Mouse (Mus musculus): ENCODE data around the gene Usp30. TPM values are rescaled to one million over a fixed set of nuclear protein-coding genes. Genes with fewer than 3 reads are reported as not detected.

The Usp30 gene
- polyA plus RNA-seq, 2 experiments: 2.0 to 3.9 TPM

DNA sequence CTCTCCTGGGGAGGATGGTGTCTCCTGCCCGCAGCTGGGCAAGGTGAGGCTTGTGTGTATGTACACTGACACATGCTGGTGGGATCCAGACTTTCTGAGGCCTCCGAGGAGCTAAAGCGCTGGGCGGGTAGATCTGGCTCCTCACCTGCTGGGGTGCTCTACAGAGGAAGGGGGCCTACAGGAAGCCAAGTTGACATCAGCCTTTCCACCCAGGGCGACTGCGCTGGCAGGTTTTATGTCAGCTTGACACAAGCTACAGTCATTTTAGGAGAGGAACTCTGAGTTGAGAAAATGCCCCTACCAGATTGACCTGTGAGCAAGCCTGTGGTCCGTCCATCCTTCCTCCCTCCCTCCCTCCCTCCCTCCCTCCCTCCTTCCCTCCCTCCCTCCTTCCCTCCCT, 3.6 kb upstream of the Usp30 start:
- DNase-seq (ENCODE audit: low read depth in 3 of 3, low spot score in 3 of 3): no peak
- 19% methylated on average over 7 of the region's 7 CpGs for WGBS (ENCODE audit: insufficient replicate concordance)
- Histone ChIP-seq H3K36me3 (replicated peaks; ENCODE audit: control insufficient read depth, insufficient read depth, low read depth) (no peaks in the 10 kb centered on the region), H3K4me3 (ENCODE audit: insufficient read depth in 1 of 2, low read depth in 2 of 2, low read length in 2 of 2) (no peak overlapping the region), H3K9me3 (ENCODE audit: control insufficient read depth, low read length) (no peaks in the 10 kb centered on the region), H3K27me3 (ENCODE audit: control insufficient read depth, insufficient read depth, low read length) (no peaks in the 10 kb centered on the region), H3K4me2 (ENCODE audit: low read depth) (no peak overlapping the region), H3K27ac (no peak overlapping the region), H3K9ac (replicated peaks) (no peak overlapping the region), H3K4me1 (replicated peaks; ENCODE audit: control insufficient read depth in 2 of 2, insufficient read depth in 2 of 2, low read length in 1 of 2) (no peaks in the 10 kb centered on the region)
- ATAC-seq (ENCODE audit: insufficient read depth): no peak
- TF ChIP-seq EP300 (IDR thresholded peaks at IDR 0.05; ENCODE audit: low read depth) (no peak), CTCF (IDR thresholded peaks at IDR 0.05; ENCODE audit: low read depth) (no peak)

- no peaks in the 10 kb centered on the region for H3K36me3 ChIP-seq (replicated peaks; ENCODE audit: control insufficient read depth, insufficient read depth, low read depth)
- WGBS (ENCODE audit: insufficient replicate concordance): 50% methylated on average over 4 of the region's 4 CpGs
These were observed 1.3 kb upstream of the Usp30 start for GRCm38 (mm10) chr5:114063958-114064357.

GRCm38 (mm10) chr5:114066601-114067000, 1.3 kb downstream of the Usp30 start:
- no peaks in the 10 kb centered on the region for H3K27me3 ChIP-seq (ENCODE audit: control insufficient read depth, insufficient read depth, low read length)
- ATAC-seq (ENCODE audit: insufficient read depth) (no peak), DNase-seq (ENCODE audit: low read depth in 3 of 3, low spot score in 3 of 3) (no peak)
- no peak for TF ChIP-seq EP300 (IDR thresholded peaks at IDR 0.05; ENCODE audit: low read depth)
- no peak for TF ChIP-seq CTCF (IDR thresholded peaks at IDR 0.05; ENCODE audit: low read depth)
- no peaks in the 10 kb centered on the region for H3K9me3 ChIP-seq (ENCODE audit: control insufficient read depth, low read length)
- no peak overlapping the region for H3K4me3 ChIP-seq (ENCODE audit: insufficient read depth in 1 of 2, low read depth in 2 of 2, low read length in 2 of 2)
- no peak overlapping the region for H3K9ac ChIP-seq (replicated peaks)
- 39% methylated on average over 6 of the region's 6 CpGs for WGBS (ENCODE audit: insufficient replicate concordance)
- no peaks in the 10 kb centered on the region for H3K4me1 ChIP-seq (replicated peaks; ENCODE audit: control insufficient read depth in 2 of 2, insufficient read depth in 2 of 2, low read length in 1 of 2)
- no peaks in the 10 kb centered on the region for H3K36me3 ChIP-seq (replicated peaks; ENCODE audit: control insufficient read depth, insufficient read depth, low read depth)
- H3K27ac ChIP-seq: no peak overlapping the region
- no peak overlapping the region for H3K4me2 ChIP-seq (ENCODE audit: low read depth)

More at GRCm38 (mm10) chr5:114063958-114064357, 1.3 kb upstream of the Usp30 start:
- Histone ChIP-seq H3K4me1 (replicated peaks; ENCODE audit: control insufficient read depth in 2 of 2, insufficient read depth in 2 of 2, low read length in 1 of 2) (no peaks in the 10 kb centered on the region), H3K4me3 (ENCODE audit: insufficient read depth in 1 of 2, low read depth in 2 of 2, low read length in 2 of 2) (no peak overlapping the region), H3K4me2 (ENCODE audit: low read depth) (no peak overlapping the region), H3K9me3 (ENCODE audit: control insufficient read depth, low read length) (no peaks in the 10 kb centered on the region), H3K27ac (no peak overlapping the region), H3K27me3 (ENCODE audit: control insufficient read depth, insufficient read depth, low read length) (no peaks in the 10 kb centered on the region), H3K9ac (replicated peaks) (no peak overlapping the region)
- no peak for DNase-seq (ENCODE audit: low read depth in 3 of 3, low spot score in 3 of 3)
- no peak for ATAC-seq (ENCODE audit: insufficient read depth)
- TF ChIP-seq EP300 (IDR thresholded peaks at IDR 0.05; ENCODE audit: low read depth) (no peak), CTCF (IDR thresholded peaks at IDR 0.05; ENCODE audit: low read depth) (no peak)

DNA sequence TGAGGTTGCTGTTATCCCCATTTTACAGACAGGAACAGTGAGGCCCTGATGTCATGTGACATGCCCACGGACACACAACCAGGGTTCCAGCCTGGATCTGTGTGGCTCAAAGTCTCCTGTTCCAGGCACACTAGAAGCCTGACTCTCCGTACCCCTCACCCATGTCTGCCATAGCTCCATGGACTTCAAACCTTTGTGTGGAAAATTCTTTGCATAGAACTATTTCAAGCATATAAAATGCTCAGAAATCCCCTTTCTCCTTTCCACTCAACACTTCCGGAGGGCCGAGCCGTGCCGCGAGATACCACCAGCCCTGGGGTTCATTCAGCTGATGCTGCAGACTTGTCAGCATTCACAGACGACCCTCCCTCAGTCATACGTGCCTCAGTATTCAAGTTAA, 2.3 kb downstream of the Usp30 start:
- 60% methylated on average over 9 of the region's 9 CpGs for WGBS (ENCODE audit: insufficient replicate concordance)
- no peak for TF ChIP-seq EP300 (IDR thresholded peaks at IDR 0.05; ENCODE audit: low read depth)
- no peaks in the 10 kb centered on the region for H3K27me3 ChIP-seq (ENCODE audit: control insufficient read depth, insufficient read depth, low read length)
- H3K4me1 ChIP-seq (replicated peaks; ENCODE audit: control insufficient read depth in 2 of 2, insufficient read depth in 2 of 2, low read length in 1 of 2): no peaks in the 10 kb centered on the region
- ATAC-seq (ENCODE audit: insufficient read depth): no peak
- H3K27ac ChIP-seq: no peak overlapping the region
- H3K9ac ChIP-seq (replicated peaks): no peak overlapping the region
- no peak overlapping the region for H3K4me2 ChIP-seq (ENCODE audit: low read depth)
- H3K9me3 ChIP-seq (ENCODE audit: control insufficient read depth, low read length): no peaks in the 10 kb centered on the region
- H3K4me3 ChIP-seq (ENCODE audit: insufficient read depth in 1 of 2, low read depth in 2 of 2, low read length in 2 of 2): no peak overlapping the region
- DNase-seq (ENCODE audit: low read depth in 3 of 3, low spot score in 3 of 3): no peak
- no peaks in the 10 kb centered on the region for H3K36me3 ChIP-seq (replicated peaks; ENCODE audit: control insufficient read depth, insufficient read depth, low read depth)

DNA sequence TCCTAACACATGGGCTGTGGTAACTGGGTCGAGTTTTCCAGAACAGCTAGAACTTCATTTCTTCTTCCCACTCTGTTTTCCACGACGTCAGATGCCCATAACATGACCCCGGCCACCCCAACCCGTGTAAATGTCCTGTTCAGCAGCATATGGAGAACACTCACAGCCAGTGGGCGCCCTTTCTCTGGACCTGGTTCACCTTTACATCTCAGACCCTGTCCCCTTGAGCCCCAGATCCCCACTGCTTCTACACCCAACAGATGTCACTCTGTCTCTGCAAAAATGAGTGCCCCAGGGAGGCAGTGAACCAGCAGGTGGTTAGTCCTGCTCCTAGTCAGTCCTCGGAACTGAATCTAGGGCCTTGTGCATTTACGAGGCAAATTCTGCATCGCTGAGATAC, 2.7 kb downstream of the Usp30 start:
- H3K4me1 ChIP-seq (replicated peaks; ENCODE audit: control insufficient read depth in 2 of 2, insufficient read depth in 2 of 2, low read length in 1 of 2): no peaks in the 10 kb centered on the region
- TF ChIP-seq EP300 (IDR thresholded peaks at IDR 0.05; ENCODE audit: low read depth) (no peak), CTCF (IDR thresholded peaks at IDR 0.05; ENCODE audit: low read depth) (no peak)
- 55% methylated on average over 9 of the region's 9 CpGs for WGBS (ENCODE audit: insufficient replicate concordance)
- no peaks in the 10 kb centered on the region for H3K9me3 ChIP-seq (ENCODE audit: control insufficient read depth, low read length)
- DNase-seq (ENCODE audit: low read depth in 3 of 3, low spot score in 3 of 3) (no peak), ATAC-seq (ENCODE audit: insufficient read depth) (no peak)
- H3K36me3 ChIP-seq (replicated peaks; ENCODE audit: control insufficient read depth, insufficient read depth, low read depth): no peaks in the 10 kb centered on the region
- H3K4me2 ChIP-seq (ENCODE audit: low read depth): no peak overlapping the region
- H3K27me3 ChIP-seq (ENCODE audit: control insufficient read depth, insufficient read depth, low read length): no peaks in the 10 kb centered on the region
- no peak overlapping the region for H3K4me3 ChIP-seq (ENCODE audit: insufficient read depth in 1 of 2, low read depth in 2 of 2, low read length in 2 of 2)
- H3K27ac ChIP-seq: no peak overlapping the region
- H3K9ac ChIP-seq (replicated peaks): no peak overlapping the region

Data from liver, embryonic 14.5 days (tissue).